Mouse (Mus musculus) gastrocnemius, postnatal 36 days (tissue): ENCODE data around the gene Epha4. TPM values are rescaled to one million over a fixed set of nuclear protein-coding genes. Genes with fewer than 3 reads are reported as not detected.

ENCODE experiments used
- DNase-seq, 2 experiments: peaks; one replicate each; pipeline ENCODE4 v3.0.0; 2022
- intact Hi-C: fragments of 180-260 bp; cut with DNase I; formaldehyde crosslinking; loops from one replicate; pipeline ENCODE4 v1.15.1; 2025
- total RNA-seq, 2 experiments: library from RNA; stranded (reverse); gene quantifications; 2 replicates each; pipeline ENCODE4 v1.2.3; 2021

Gene Epha4
- total RNA-seq, 2 experiments from 2014 or later: 1.5 to 2.0 TPM

DNA sequence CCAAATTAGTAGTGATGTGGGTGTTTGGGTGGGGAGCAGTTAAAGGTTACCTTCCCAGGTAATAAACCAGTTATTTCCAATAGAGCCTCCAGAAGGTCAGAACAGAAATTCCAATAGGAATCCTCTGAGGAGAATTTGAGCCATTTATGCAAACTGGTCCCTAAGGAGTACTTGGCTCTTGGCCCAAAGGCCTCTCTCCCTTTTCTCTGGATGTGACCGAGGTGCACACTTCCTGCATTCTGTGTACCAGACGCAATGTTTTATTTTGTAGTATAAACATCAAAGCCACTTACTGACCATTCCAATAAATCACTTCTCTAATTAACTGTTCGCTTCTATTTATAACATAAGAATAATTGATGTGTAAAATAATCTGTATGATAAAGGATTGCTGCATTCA is 64.7 kb downstream of the Epha4 start:
- DNase-seq: no peak
- intact Hi-C loops: no loop called here

DNA sequence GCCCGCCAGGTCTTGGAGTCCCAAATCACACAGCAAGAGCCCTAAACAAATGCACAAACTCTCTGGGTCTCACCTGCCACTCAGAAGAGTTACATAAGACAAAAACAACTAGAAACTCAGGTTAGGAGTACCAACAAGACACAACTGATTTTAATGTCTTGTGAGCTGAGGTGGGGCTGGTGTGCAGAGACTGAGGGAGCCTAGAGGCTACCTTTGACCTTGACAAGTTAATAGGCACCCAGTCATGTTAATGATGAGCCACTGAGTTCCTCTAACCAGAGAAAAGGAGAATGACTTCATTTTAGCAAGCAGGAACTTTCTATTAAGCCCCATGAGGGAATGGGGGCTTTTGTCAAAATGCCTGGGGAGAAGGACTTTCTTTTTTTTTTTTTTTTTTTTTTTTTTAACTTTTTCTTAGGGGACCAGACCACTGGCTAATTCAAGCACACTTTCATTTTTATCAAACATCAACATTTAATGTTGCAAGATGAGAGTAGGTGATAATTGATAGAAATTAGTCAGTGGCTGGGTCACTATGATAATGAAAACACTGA is 67.8 kb downstream of the Epha4 start:
- intact Hi-C loops: no loop called here
- no peak for DNase-seq

DNA sequence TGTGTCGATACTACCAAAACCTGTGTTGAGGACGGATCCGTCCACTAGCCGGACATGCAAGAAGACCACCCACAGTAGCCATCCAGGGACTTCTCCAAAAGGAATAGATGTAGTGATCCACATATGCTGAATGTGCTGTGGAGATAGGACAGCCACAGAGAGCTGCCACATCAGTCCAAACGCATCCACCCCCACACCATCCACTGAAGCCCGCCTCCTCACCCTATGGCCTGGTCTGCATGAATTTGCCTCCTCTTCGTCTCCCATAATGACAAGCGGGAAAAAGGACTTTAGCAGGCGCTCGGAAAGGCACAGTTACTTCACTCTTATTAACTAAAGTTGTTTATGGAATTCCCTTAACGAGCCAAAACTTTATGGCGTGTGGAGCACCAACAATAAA is 68.5 kb downstream of the Epha4 start:
- DNase-seq: no peak
- intact Hi-C loops: no loop called here

DNA sequence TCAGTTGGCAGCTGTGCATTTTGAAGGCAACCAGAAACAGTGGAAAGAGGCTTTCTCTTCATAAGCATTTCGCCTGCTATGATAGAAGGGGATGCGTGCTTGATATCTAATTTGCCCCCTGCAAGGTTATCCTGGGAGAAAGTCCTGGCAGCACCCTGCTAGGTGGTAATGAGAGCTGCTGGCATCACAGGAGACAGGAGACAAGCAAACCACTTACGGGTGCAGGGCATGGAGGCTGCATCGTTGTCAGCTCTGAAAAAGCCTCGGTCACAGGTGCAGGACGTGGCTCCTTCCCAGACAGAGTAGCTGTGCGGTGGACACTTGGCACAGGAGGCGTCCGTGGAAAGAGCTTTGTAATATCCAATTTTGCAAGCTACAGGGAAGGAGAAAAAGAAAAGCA is 70.2 kb downstream of the Epha4 start:
- DNase-seq: no peak
- intact Hi-C loops: no loop called here

DNA sequence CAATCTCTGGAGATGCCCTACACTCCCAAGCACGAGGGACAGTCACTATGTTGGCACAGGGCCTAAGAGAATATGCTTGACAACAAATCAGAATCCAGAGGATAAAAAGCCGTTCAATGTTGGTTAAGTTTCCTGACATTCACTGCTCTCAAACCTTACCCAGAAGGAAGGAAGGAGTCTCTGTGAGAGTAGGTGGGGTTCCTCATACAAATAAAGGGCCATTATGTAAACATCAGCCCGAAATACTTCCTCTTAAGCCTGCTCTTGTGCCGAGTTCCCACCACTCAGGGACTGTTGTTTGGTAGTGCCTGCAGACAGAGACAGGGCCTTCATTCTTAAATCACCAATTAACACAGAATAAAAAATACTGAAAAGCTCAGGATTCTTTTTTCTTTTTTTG is 72.9 kb downstream of the Epha4 start:
- intact Hi-C loops: no loop called here
- DNase-seq: no peak

DNA sequence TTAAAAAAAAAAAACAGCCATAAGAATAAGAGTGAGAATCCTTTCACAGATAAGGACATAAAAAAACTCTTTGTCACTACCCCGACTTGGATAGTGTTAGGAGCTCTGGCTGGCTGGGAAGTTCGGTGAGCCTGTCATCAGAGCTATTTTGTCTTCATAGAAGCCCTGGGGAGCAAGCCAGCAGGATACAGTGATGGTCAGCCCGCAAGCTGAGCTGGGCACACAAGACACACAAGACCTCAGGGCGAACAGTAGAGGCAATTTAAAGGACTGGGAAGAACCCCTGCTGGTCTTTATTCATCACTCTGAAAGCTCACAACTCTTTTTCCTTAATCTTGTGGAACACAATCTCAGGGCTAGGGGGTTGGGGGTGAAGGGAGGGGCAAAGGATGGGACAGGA is 73.5 kb downstream of the Epha4 start:
- intact Hi-C loops: no loop called here
- no peak for DNase-seq

DNA sequence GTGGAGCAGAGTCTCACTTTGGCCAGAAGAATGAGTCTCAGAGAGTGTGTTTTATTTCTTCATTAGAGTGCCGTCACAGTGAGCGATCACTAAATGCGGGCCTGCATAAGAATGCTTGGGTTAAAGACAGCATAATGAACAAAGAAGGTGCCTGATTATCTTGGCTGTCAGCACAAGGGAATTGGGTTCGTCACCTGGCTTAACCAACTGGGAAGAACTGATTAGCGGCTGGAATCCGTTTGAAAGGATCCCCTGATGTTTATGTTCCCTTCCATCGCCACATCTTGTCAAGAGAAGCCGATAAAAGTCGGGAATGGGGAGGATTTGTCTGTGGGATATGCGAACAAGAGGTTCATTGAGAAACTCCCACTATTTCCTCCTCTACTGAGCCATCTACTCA is 74.4 kb downstream of the Epha4 start:
- DNase-seq: no peak
- intact Hi-C loops: no loop called here

DNA sequence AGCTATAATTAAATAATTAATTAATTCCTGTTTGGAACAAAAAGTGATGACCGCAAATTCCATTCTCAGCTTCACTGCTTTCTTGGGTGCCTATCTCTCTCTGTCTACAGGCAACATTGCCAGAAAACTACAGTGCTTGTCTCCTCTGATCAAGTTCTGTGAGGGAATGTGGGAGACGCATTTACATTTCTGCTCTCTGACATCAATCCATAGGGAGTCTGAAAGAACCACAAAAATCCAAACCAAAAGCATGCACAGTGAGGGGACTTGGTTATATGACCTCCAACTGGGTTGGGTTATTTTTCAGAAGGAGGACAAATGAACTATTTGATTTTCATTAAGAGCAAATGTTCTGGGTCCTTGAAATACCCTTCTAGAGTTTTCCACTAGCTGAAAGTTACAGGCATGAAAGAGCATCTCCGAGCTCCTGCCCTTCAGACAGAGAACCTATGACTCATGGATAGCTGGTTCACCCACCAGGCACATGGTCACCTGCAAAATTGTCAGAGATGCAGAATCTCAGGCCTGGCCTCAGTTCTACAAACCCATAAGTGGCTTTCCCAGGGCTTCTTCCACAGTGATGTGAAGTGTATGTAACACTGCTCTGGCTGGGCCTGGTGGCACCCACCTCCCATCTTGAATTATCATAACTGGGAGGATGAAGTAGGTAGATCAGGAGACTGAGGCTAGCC is 75.4 kb downstream of the Epha4 start:
- DNase-seq: no peak
- intact Hi-C loops: no loop called here

DNA sequence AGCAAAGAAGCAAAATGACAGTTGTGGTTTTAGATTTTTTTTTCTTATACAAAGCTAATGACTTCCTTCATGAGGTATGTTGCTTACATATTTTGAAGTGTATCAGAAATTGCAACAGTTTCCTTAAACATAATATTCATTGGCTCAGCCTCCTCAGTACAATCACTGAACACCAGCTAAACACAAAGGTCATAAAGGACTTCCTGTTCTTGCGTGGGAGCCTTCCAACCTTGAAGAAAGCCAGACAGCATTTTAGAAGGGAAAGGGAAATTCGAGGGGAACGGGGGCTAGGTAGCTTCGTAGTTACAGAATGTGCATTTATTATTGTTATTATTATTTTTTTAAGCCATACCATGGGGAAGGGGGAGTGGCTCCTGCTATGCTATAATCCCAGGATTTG is 76.2 kb downstream of the Epha4 start:
- intact Hi-C loops: no loop called here
- no peak for DNase-seq

DNA sequence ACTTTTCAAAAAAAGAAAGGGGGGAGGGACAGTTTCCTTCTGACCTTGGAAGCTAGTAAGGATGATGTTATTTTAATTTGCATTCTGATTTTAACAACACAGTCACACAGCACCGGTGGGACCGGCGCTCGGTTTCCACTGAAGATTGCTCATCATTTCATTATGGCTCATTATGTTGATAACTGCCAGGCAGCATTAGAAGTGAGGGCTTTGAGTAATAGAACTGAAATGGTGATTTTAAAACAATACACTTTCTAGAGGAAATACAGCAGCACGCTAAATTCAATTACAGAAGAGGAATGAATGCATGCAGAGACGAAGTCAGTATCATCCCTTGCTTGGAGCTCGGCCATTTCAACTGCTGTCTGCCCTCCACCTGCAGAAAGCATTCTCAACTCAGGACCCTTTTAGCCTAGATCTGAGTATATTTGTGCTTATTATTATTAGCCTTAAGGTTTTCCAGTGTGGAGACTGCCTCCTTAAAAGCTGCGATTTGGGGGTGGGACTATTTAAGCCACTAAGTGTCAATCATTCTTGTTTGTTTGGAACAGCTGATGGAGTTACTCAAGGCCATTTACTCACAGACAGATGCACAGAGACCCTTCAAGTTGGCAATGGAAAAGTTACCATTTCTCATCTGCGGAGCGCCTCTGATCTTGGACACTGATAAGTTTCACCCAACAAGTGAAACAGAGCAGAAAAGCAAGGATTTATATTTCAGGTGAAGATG is 76.8 kb downstream of the Epha4 start:
- intact Hi-C loops: no loop called here
- no peak for DNase-seq

DNA sequence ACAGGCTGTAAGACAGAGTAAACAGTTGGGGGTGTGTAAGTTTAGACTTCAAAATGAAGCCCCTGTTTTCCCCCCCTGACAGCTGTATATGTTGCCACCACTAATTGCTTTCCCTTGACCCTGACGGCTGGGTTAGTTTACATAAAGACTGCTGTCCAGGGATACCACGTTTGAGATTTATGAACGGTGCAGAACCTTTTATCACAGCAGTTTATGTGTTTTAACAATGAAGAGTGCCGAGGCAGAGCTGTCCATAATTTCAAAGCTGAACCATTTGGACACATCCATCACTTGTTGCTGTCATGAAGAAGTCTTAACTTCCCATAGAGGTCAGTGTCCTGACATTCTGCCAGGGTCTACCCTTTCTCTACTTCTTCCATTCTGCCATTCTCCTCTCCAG is 79.8 kb downstream of the Epha4 start:
- intact Hi-C loops: no loop called here
- no peak for DNase-seq

DNA sequence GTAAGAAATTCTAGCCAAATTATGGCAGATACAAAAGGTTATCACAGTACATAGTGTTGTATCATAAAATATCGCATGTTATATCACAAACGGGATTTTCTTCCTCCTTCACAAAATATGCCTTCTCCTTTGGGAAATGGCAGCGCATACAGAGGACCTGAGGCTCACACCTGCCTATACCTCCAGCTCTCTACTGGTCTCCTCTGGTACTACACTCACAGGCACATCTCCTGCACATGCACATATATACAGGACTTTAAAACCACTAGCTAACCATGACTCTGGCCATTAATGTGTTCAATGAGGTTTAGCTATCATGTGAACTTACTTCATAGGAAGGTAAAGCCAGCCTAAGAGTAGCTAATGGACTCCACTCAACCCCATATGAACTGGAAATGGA is 81.7 kb downstream of the Epha4 start:
- intact Hi-C loops: no loop called here
- DNase-seq: no peak

DNA sequence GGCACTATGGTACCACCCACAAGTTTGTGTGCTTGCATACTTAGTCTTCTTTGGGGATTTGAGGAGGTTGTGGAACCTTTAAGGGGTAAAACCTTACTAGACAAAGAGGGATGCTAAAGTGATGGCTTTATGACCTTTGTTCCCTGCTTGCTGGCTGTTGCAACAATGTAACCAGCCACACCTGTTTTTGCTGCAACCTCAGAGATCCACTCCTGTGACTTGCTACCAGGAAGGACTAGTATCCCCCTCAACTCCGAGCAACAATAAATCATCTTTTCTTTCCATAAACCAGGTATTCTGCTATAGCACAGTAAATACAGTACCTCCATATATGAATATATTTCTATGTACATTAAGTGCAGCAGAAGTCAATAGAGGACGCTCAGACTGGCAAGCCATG is 82.4 kb downstream of the Epha4 start:
- no peak for DNase-seq
- intact Hi-C loops: no loop called here

DNA sequence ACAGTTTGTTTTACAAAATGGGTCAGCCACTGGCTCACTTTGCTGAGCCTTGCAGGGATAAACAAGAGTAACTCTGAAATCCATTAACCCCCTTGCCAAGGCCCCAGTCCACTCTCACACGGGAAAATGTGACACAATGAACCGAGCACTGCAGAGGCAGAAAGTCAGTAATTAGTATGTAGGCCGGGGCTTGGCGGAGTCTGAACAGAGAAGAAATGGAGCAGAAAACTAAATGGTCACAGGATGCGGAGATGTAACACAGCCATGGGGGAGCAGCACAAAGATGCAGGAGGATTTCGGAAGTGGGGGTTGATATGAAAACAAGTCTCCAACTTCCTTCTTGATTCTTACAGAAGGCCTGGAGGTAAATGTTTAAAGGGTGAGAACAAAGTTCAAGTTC is 85.7 kb downstream of the Epha4 start:
- no peak for DNase-seq
- intact Hi-C loops: no loop called here

DNA sequence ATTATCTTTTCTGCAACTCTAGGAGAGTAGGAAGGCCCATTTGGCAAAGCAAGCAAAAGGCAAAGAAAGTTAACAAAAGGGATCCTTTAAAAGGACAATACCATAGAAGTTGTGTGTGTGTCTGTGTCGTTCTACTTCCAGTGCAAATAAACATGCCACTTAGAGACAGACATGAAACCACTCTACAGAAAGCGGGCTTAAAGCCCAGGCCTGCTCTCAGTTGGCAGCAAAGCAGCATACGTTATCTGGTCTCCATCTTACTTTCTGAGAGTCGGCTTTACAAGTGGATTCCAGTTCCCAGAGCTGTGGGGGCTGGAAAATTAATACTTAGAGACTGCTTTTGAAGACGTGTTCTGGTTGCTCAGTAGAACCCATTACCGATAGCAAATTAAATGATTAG is 87.9 kb downstream of the Epha4 start:
- DNase-seq: no peak
- intact Hi-C loops: no loop called here

DNA sequence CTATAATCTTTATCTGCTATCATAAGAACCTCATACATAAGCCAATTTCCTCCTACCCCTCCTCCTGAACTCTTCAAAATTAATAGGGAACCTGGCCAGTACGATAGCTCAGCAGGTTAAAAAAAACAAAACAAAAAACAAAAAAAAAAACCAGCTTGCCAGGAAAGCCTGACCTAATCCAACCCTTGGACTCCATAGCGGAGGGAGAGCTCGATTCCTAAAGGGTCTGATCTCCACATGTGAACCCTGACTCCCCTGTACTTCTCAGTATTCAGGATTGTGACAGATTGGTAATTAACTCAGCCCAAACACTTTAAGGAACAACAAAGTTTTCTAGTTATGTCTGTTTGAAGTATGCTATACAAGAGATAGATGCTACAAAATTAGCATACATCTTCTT is 89.7 kb downstream of the Epha4 start:
- no peak for DNase-seq
- intact Hi-C loops: no loop called here

DNA sequence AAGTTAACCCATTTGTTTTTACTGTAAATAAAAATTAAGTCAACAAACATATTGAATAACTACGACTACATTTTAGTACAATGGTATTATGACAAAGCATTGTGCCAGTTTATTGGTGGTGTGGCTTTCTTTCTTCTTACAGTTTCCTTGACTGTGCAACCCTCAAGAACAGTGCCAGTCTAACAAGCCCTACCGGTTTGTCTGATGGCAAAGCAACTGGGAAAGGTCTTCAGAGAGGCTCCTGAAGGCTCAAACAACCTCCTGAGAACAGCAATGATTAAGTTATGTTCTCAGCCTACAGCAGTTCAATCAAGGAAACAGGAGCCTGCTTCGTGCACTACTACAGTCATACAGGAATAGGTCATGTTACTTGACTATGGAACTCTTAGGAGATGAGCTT is 93.8 kb downstream of the Epha4 start:
- intact Hi-C loops: no loop called here
- no peak for DNase-seq

DNA sequence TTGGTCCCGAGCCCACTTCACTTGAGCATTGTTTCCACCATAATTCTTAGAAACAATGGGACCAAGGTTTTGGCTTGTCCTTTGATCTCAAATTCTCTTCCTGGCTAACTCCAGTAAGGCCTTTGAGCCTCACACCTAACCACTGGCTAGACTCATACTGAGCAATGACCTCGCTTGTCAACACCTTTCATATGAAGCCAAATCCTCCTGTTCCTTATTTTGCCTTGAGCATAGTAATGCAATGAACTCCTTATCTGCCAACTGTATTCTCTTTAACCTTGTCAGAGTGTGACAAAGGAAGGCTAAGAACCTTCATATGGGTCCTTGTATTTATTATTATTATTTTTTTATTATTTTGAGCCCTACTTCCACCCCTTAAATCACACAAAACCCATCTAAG is 94.5 kb downstream of the Epha4 start:
- DNase-seq: no peak
- intact Hi-C loops: no loop called here

DNA sequence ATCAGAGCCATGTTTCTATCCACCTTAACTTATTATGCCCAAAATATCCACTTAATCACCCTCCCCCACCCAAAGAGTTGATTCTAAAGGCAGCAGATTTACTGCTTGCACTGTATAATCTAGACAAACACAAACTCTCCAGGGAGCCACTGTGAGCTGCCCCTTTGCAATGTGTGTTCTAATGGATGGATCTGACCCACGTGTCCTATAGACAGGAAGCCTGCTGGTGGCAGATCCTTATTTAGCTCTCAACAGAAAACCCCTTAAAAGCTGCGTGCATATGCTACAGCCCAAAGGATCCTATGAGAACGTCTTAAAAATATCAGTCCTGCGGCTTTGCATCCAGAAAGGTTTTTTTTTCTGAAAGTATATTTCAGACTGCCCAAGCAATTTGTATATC is 98.0 kb downstream of the Epha4 start:
- no peak for DNase-seq
- intact Hi-C loops: no loop called here

DNA sequence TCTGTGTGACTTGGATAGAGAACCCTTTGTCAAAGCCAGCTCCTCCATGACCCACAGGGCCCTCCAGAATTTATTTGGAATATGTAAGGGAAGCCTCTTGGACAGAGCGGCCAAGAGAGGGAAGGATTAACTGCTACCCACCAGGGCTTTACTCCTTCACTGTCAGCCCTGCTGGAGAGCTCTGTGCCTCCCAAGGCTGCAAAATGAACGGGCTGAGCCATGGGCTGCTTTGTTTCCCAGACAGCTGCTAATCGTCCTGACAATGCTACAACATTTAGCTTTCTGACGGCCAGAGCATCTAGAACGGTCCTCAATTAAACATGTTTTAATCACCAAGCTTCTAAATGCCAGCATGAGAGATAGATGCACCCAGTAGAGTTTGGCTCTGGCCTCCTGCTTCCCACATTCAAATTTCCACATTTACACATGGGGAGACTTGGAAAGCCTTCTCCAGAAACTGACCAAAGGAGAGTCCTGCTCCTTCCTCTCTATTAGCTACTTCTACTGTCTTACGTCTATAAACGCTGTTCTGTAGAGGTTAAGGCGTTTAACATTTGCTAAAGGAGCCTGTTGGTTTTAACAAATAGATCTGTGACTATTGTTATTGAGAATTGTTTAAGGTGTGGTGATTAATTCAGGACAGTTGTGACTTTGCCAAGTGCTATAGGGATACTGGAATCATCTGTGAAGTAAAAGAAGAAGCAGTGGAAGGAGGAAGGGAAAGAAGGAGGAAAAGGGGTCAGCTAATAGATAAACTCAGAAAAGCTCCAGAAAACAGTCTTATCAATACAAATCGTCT is 101.8 kb downstream of the Epha4 start:
- intact Hi-C loops: no loop called here
- no peak for DNase-seq

DNA sequence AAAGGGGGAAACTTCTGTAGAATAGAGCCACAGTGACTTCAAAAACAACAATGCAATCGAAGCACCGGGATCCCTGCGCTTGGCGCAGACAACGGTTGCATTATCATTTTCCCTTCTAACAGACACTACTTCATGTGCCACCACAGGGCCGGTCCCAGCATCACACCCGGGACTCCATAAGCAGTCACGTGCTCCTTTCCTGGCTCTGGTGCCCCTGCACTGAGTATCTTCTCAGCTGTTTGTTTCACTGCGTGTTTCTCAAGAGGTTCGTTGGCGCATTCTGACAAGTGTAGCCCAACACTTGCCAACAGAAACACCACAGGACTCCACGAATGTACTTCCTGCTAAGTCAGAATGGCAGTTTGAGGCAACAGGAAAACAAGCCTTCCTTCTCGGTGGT is 102.6 kb downstream of the Epha4 start:
- DNase-seq: no peak
- intact Hi-C loops: no loop called here

DNA sequence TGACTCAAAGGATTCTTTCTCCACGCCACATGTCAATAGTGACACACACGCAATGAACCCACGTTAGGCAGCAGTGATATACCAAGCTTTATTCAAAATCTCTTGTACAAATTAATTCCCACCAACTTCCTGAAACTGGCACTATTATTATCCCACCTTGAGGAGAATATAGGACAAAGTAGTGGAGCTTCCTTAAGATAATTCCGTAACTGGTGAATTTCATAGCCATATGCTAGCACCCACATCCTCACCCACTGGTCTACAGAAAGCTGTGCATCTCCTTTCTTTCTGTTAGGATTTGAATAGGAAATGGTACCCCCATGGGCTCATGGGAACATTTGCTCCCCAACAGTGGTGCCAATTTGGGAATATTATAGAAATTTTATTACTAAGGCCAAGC is 103.7 kb downstream of the Epha4 start:
- intact Hi-C loops: no loop called here
- DNase-seq: no peak
